ENCODE assay signal across 13 mouse cellular contexts in genomic region chr17:28184971-28185638, GRCm38 (mm10). TPM values are rescaled to one million over a fixed set of nuclear protein-coding genes. Genes with fewer than 3 reads are reported as not detected.
A peak's percentile ranks its signal among the peaks of the same experiment; 100 is the strongest.
DNase-seq lines count a peak whose midpoint lies in the region; ATAC-seq and TF ChIP-seq lines count a peak whose summit lies in the region.
"Had no signal": no experiment of that assay in that cellular context is flagged by ENCODE, and none has a peak within 500 bp of the region (broad histone marks: within the 10 kb centered on the region; RNA-seq: fewer than 3 reads in every experiment).

No protein-coding gene starts in this region.

- ATAC-seq in embryonic facial prominence, embryonic 12.5 days (ENCODE audit: insufficient number of reproducible peaks, insufficient read depth, low FRiP score, low TSS enrichment) = no peak
- no peak for ATAC-seq in midbrain, embryonic 14.5 days (ENCODE audit: low FRiP score, low TSS enrichment)
- ATAC-seq in midbrain, embryonic 11.5 days (ENCODE audit: low FRiP score) = no peak
- ATAC-seq in limb, embryonic 15.5 days (ENCODE audit: insufficient number of reproducible peaks, low FRiP score, low TSS enrichment, low read depth) = no peak
- ATAC-seq in megakaryocyte progenitor cell, adult 5-6 weeks (replicated peaks; ENCODE audit: poor library complexity) = 0 out of 2 replicates have a peak, but pooled peaks have one; percentile 16
- ATAC-seq: Patski had no signal

- H3K4me3 ChIP-seq in embryonic facial prominence, embryonic 12.5 days = no peak overlapping the region
- no peak overlapping the region for H3K4me3 ChIP-seq in embryonic facial prominence, embryonic 10.5 days
- no peak overlapping the region for H3K4me3 ChIP-seq in midbrain, embryonic 14.5 days (replicated peaks; ENCODE audit: low read depth, low read length)
- no peak overlapping the region for H3K4me3 ChIP-seq in midbrain, embryonic 11.5 days (ENCODE audit: low read depth, low read length)
- H3K4me3 ChIP-seq in limb, embryonic 15.5 days = no peak overlapping the region
- H3K4me3 ChIP-seq in layer of hippocampus, adult 2 months = no peak overlapping the region
- H3K4me3 ChIP-seq: forebrain, embryonic 12.5 days; heart, embryonic 15.5 days had no signal

- DNase-seq in embryonic facial prominence, embryonic 10.5 days (ENCODE audit: low spot score) = no peak
- DNase-seq in midbrain, embryonic 14.5 days = peak; percentile 31
- DNase-seq in midbrain, embryonic 11.5 days (ENCODE audit: low spot score, missing footprints) = no peak
- no peak for DNase-seq in layer of hippocampus, adult 2 months (ENCODE audit: low spot score in 2 of 2)
- DNase-seq in gastrocnemius, postnatal 4 days (ENCODE audit: low spot score in 2 of 2) = no peak
- DNase-seq: adrenal gland, adult 8-10 months; kidney, adult 11 months had no signal

- TF ChIP-seq CTCF in layer of hippocampus, adult 2 months (conservative IDR thresholded peaks at IDR 0.05) = no peak

- no peaks in the 10 kb centered on the region for H3K27me3 ChIP-seq in embryonic facial prominence, embryonic 12.5 days
- no peaks in the 10 kb centered on the region for H3K27me3 ChIP-seq in embryonic facial prominence, embryonic 10.5 days (replicated peaks; ENCODE audit: low read depth, poor library complexity, severe bottlenecking)
- no peaks in the 10 kb centered on the region for H3K27me3 ChIP-seq in midbrain, embryonic 14.5 days (ENCODE audit: control insufficient read depth, insufficient read depth, low read length)
- no peaks in the 10 kb centered on the region for H3K27me3 ChIP-seq in midbrain, embryonic 11.5 days (ENCODE audit: control insufficient read depth, insufficient read depth, low read length)
- H3K27me3 ChIP-seq in limb, embryonic 15.5 days = no peaks in the 10 kb centered on the region
- H3K27me3 ChIP-seq: forebrain, embryonic 12.5 days; heart, embryonic 15.5 days; Patski had no signal

- H3K9me3 ChIP-seq in embryonic facial prominence, embryonic 12.5 days = no peaks in the 10 kb centered on the region
- H3K9me3 ChIP-seq in embryonic facial prominence, embryonic 10.5 days = no peaks in the 10 kb centered on the region
- H3K9me3 ChIP-seq in midbrain, embryonic 14.5 days (ENCODE audit: control insufficient read depth, low read length) = no peaks in the 10 kb centered on the region
- no peaks in the 10 kb centered on the region for H3K9me3 ChIP-seq in midbrain, embryonic 11.5 days (ENCODE audit: control insufficient read depth, low read length)
- no peaks in the 10 kb centered on the region for H3K9me3 ChIP-seq in limb, embryonic 15.5 days
- H3K9me3 ChIP-seq: forebrain, embryonic 12.5 days; heart, embryonic 15.5 days had no signal

- H3K4me1 ChIP-seq in embryonic facial prominence, embryonic 12.5 days = peaks cover 22% of the 10 kb centered on the region; the same call in 1 of the 2 replicates
- H3K4me1 ChIP-seq in embryonic facial prominence, embryonic 10.5 days = peaks cover 28% of the 10 kb centered on the region
- no peaks in the 10 kb centered on the region for H3K4me1 ChIP-seq in midbrain, embryonic 14.5 days (ENCODE audit: control insufficient read depth, insufficient read depth, low read length)
- 0 out of 2 replicates have a peak, but pooled peaks cover 5% of the 10 kb centered on the region for H3K4me1 ChIP-seq in midbrain, embryonic 11.5 days (ENCODE audit: control insufficient read depth, insufficient read depth, low read length)
- H3K4me1 ChIP-seq in limb, embryonic 15.5 days = peaks cover 33% of the 10 kb centered on the region

- H3K9ac ChIP-seq in embryonic facial prominence, embryonic 12.5 days = no peak overlapping the region
- H3K9ac ChIP-seq in midbrain, embryonic 14.5 days (replicated peaks; ENCODE audit: low read length) = no peak overlapping the region
- H3K9ac ChIP-seq in midbrain, embryonic 11.5 days (ENCODE audit: low read length) = no peak overlapping the region
- H3K9ac ChIP-seq in limb, embryonic 15.5 days = no peak overlapping the region
- H3K9ac ChIP-seq: forebrain, embryonic 12.5 days; heart, embryonic 15.5 days had no signal

- H3K36me3 ChIP-seq in embryonic facial prominence, embryonic 12.5 days = peaks cover 19% of the 10 kb centered on the region
- peaks cover 39% of the 10 kb centered on the region for H3K36me3 ChIP-seq in embryonic facial prominence, embryonic 10.5 days (replicated peaks)
- H3K36me3 ChIP-seq in midbrain, embryonic 14.5 days (ENCODE audit: control insufficient read depth, insufficient read depth, low read length) = peaks cover 12% of the 10 kb centered on the region
- no peaks in the 10 kb centered on the region for H3K36me3 ChIP-seq in midbrain, embryonic 11.5 days (ENCODE audit: control insufficient read depth, insufficient read depth, low read length)
- peaks cover 11% of the 10 kb centered on the region for H3K36me3 ChIP-seq in limb, embryonic 15.5 days

- WGBS in embryonic facial prominence, embryonic 12.5 days = 72% methylated on average over 7 of the region's 7 CpGs
- WGBS in embryonic facial prominence, embryonic 10.5 days = 88% methylated on average over 7 of the region's 7 CpGs
- WGBS in midbrain, embryonic 14.5 days = 90% methylated on average over 7 of the region's 7 CpGs
- 91% methylated on average over 7 of the region's 7 CpGs for WGBS in midbrain, embryonic 11.5 days
- WGBS in limb, embryonic 15.5 days = 62% methylated on average over 7 of the region's 7 CpGs

- H3K4me2 ChIP-seq in embryonic facial prominence, embryonic 12.5 days (replicated peaks) = no peak overlapping the region
- H3K4me2 ChIP-seq in midbrain, embryonic 14.5 days (ENCODE audit: low read length) = no peak overlapping the region
- H3K4me2 ChIP-seq in midbrain, embryonic 11.5 days = no peak overlapping the region
- H3K4me2 ChIP-seq in limb, embryonic 15.5 days = no peak overlapping the region
- H3K4me2 ChIP-seq: forebrain, embryonic 12.5 days; heart, embryonic 15.5 days had no signal

- H3K27ac ChIP-seq in embryonic facial prominence, embryonic 12.5 days = peak overlapping the region; percentile 3; the same call in 1 of the 2 replicates
- no peak overlapping the region for H3K27ac ChIP-seq in embryonic facial prominence, embryonic 10.5 days (replicated peaks)
- no peak overlapping the region for H3K27ac ChIP-seq in midbrain, embryonic 14.5 days (replicated peaks; ENCODE audit: low read depth, low read length)
- no peak overlapping the region for H3K27ac ChIP-seq in midbrain, embryonic 11.5 days (ENCODE audit: low read depth, low read length)
- peak overlapping the region; percentile 55 for H3K27ac ChIP-seq in limb, embryonic 15.5 days
- no peak overlapping the region for H3K27ac ChIP-seq in layer of hippocampus, adult 2 months
- H3K27ac ChIP-seq: forebrain, embryonic 12.5 days; heart, embryonic 15.5 days had no signal

RNA-seq across cellular contexts. Expression of gene Zfp523, which starts 8.2 kb away (rescaled TPM):
- polyA plus RNA-seq in embryonic facial prominence, embryonic 12.5 days (2016; fragmentation: Nextera tagmentation; extraction: Ambion mirVana) = 51.9 and 52.8 TPM in 2 replicates
- polyA plus RNA-seq in embryonic facial prominence, embryonic 10.5 days (2016; fragmentation: Nextera tagmentation; extraction: Ambion mirVana) = 32.8 and 35.9 TPM in 2 replicates
- 41.8 and 51.9 TPM in 2 replicates for polyA plus RNA-seq in midbrain, embryonic 14.5 days (2014; fragmentation: Nextera tagmentation; extraction: Ambion mirVana)
- polyA plus RNA-seq in midbrain, embryonic 11.5 days (2014; fragmentation: Nextera tagmentation; extraction: Ambion mirVana) = 24.6 and 30.2 TPM in 2 replicates
- 30.9 and 33.6 TPM in 2 replicates for polyA plus RNA-seq in limb, embryonic 15.5 days (2015; fragmentation: Nextera tagmentation; extraction: Ambion mirVana)
- total RNA-seq in megakaryocyte progenitor cell, adult 5-6 weeks (2015) = 11.8 and 13.1 TPM in 2 replicates
- total RNA-seq in megakaryocyte progenitor cell, adult 5-6 weeks (2017) = 13.5 and 18.5 TPM in 2 replicates
- 100 to 1,000 TPM; 104 to 106 TPM for total RNA-seq in layer of hippocampus, adult 2 months (2021)
- 10 to 100 TPM; 31.7 to 38.2 TPM for total RNA-seq in gastrocnemius, postnatal 4 days (2021)

RNA-seq across cellular contexts. Expression of gene Def6, which starts 22.5 kb away (rescaled TPM):
- polyA plus RNA-seq in embryonic facial prominence, embryonic 12.5 days (2016; fragmentation: Nextera tagmentation; extraction: Ambion mirVana) = 9.0 and 9.2 TPM in 2 replicates
- polyA plus RNA-seq in embryonic facial prominence, embryonic 10.5 days (2016; fragmentation: Nextera tagmentation; extraction: Ambion mirVana) = 3.4 and 3.7 TPM in 2 replicates
- polyA plus RNA-seq in midbrain, embryonic 14.5 days (2014; fragmentation: Nextera tagmentation; extraction: Ambion mirVana) = 3.2 and 3.5 TPM in 2 replicates
- 1.7 and 1.8 TPM in 2 replicates for polyA plus RNA-seq in midbrain, embryonic 11.5 days (2014; fragmentation: Nextera tagmentation; extraction: Ambion mirVana)
- polyA plus RNA-seq in limb, embryonic 15.5 days (2015; fragmentation: Nextera tagmentation; extraction: Ambion mirVana) = 19.2 and 20.5 TPM in 2 replicates
- total RNA-seq in megakaryocyte progenitor cell, adult 5-6 weeks (2015) = 38.0 and 50.6 TPM in 2 replicates
- total RNA-seq in megakaryocyte progenitor cell, adult 5-6 weeks (2017) = 142 and 149 TPM in 2 replicates
- total RNA-seq in layer of hippocampus, adult 2 months (2021) = 1 to 10 TPM; 2.4 to 2.6 TPM
- total RNA-seq in gastrocnemius, postnatal 4 days (2021) = 1 to 10 TPM; 4.7 to 4.8 TPM

RNA-seq across cellular contexts. Expression of gene Scube3, which starts 43.2 kb away (rescaled TPM):
- 10.8 TPM in 2 replicates for polyA plus RNA-seq in embryonic facial prominence, embryonic 12.5 days (2016; fragmentation: Nextera tagmentation; extraction: Ambion mirVana)
- polyA plus RNA-seq in embryonic facial prominence, embryonic 10.5 days (2016; fragmentation: Nextera tagmentation; extraction: Ambion mirVana) = 8.7 and 9.7 TPM in 2 replicates
- 7.3 and 8.0 TPM in 2 replicates for polyA plus RNA-seq in midbrain, embryonic 14.5 days (2014; fragmentation: Nextera tagmentation; extraction: Ambion mirVana)
- 10.1 and 10.2 TPM in 2 replicates for polyA plus RNA-seq in midbrain, embryonic 11.5 days (2014; fragmentation: Nextera tagmentation; extraction: Ambion mirVana)
- polyA plus RNA-seq in limb, embryonic 15.5 days (2015; fragmentation: Nextera tagmentation; extraction: Ambion mirVana) = 4.2 and 6.9 TPM in 2 replicates
- total RNA-seq in megakaryocyte progenitor cell, adult 5-6 weeks (2015) = 0.02 and 0.07 TPM in 2 replicates
- total RNA-seq in megakaryocyte progenitor cell, adult 5-6 weeks (2017) = 0.08 and 0.14 TPM in 2 replicates
- 1 to 10 TPM; 1.1 TPM for total RNA-seq in layer of hippocampus, adult 2 months (2021)
- total RNA-seq in gastrocnemius, postnatal 4 days (2021) = 1 to 10 TPM; 1.6 to 2.4 TPM

RNA-seq across cellular contexts. Expression of gene Ppard, which starts 47.4 kb away (rescaled TPM):
- 2.5 and 3.2 TPM in 2 replicates for polyA plus RNA-seq in embryonic facial prominence, embryonic 12.5 days (2016; fragmentation: Nextera tagmentation; extraction: Ambion mirVana)
- polyA plus RNA-seq in embryonic facial prominence, embryonic 10.5 days (2016; fragmentation: Nextera tagmentation; extraction: Ambion mirVana) = 1.4 and 1.9 TPM in 2 replicates
- 1.2 and 1.5 TPM in 2 replicates for polyA plus RNA-seq in midbrain, embryonic 14.5 days (2014; fragmentation: Nextera tagmentation; extraction: Ambion mirVana)
- 1.7 and 1.8 TPM in 2 replicates for polyA plus RNA-seq in midbrain, embryonic 11.5 days (2014; fragmentation: Nextera tagmentation; extraction: Ambion mirVana)
- 3.4 and 3.6 TPM in 2 replicates for polyA plus RNA-seq in limb, embryonic 15.5 days (2015; fragmentation: Nextera tagmentation; extraction: Ambion mirVana)
- 7.4 and 7.7 TPM in 2 replicates for total RNA-seq in megakaryocyte progenitor cell, adult 5-6 weeks (2015)
- total RNA-seq in megakaryocyte progenitor cell, adult 5-6 weeks (2017) = 1.9 and 2.7 TPM in 2 replicates
- total RNA-seq in layer of hippocampus, adult 2 months (2021) = 10 to 100 TPM; 22.1 to 23.0 TPM
- 10 to 100 TPM; 34.3 to 37.6 TPM for total RNA-seq in gastrocnemius, postnatal 4 days (2021)

Comparison
In these comparisons a context has a peak if more than half of its experiments do, and no peak if none do; other contexts are left out.
1. H3K27ac ChIP-seq: peak in embryonic facial prominence, embryonic 12.5 days (single experiment) and limb, embryonic 15.5 days (single experiment); none in embryonic facial prominence, embryonic 10.5 days (single experiment), midbrain, embryonic 14.5 days (single experiment), midbrain, embryonic 11.5 days (single experiment) and layer of hippocampus, adult 2 months (single experiment).